Mouse (Mus musculus) MEL (cell line): ENCODE measurements around the gene Fev. TPM values are rescaled to one million over a fixed set of nuclear protein-coding genes. Genes with fewer than 3 reads are reported as not detected.

ENCODE experiments used
- DNase-seq: peaks from one replicate; pipeline ENCODE4 v3.0.0; 2011; ENCODE audit warnings: low read depth, low spot score
- H3K27ac ChIP-seq: 2 replicates; pipeline ENCODE4 v1.5.1; 2012; ENCODE audit warnings: low read depth, mild to moderate bottlenecking, control low read depth, low read length, moderate library complexity; ENCODE audit not compliant: control insufficient read depth
- H3K27me3 ChIP-seq, 2 experiments: fragments of 150-350 bp in 1 of 2; sonication (generic) in 1 of 2; 2 replicates each; pipeline ENCODE4 v1.6.1; 2012; ENCODE audit warnings: low read length in 2 of 2, mild to moderate bottlenecking in 2 of 2, improper control_type of control experiment in 1 of 2, moderate library complexity in 1 of 2; ENCODE audit not compliant: insufficient read depth in 2 of 2, control insufficient read depth in 1 of 2
- H3K36me3 ChIP-seq, 2 experiments: 2 replicates each; pipeline ENCODE4 v1.6.1; 2012 to 2014; ENCODE audit warnings: low read length in 2 of 2, improper control_type of control experiment in 1 of 2, inconsistent platforms in 1 of 2, mild to moderate bottlenecking in 1 of 2; ENCODE audit not compliant: insufficient read depth in 2 of 2, control insufficient read depth in 1 of 2
- H3K4me1 ChIP-seq, 2 experiments: fragments of 150-350 bp in 1 of 2; sonication (generic) in 1 of 2; 2 replicates each; pipeline ENCODE4 v1.6.1; 2012; ENCODE audit warnings: low read length in 2 of 2, improper control_type of control experiment in 1 of 2, mild to moderate bottlenecking in 1 of 2; ENCODE audit not compliant: insufficient read depth in 2 of 2, control insufficient read depth in 1 of 2
- H3K4me3 ChIP-seq, 2 experiments: fragments of 150-350 bp in 1 of 2; sonication (generic) in 1 of 2; 2 replicates each; pipeline ENCODE4 v1.5.1; 2012; ENCODE audit warnings: low read depth in 2 of 2, low read length in 2 of 2, mild to moderate bottlenecking in 2 of 2, moderate library complexity in 2 of 2, control low read depth in 1 of 2, improper control_type of control experiment in 1 of 2; ENCODE audit not compliant: control insufficient read depth in 1 of 2, insufficient read depth in 1 of 2
- H3K79me2 ChIP-seq: 2 replicates; pipeline ENCODE4 v1.6.1; 2012; ENCODE audit warnings: mild to moderate bottlenecking, low read length, moderate library complexity; ENCODE audit not compliant: control insufficient read depth, poor library complexity, insufficient read depth
- H3K9ac ChIP-seq: 2 replicates; pipeline ENCODE4 v1.6.1; 2012; ENCODE audit warnings: low read depth, mild to moderate bottlenecking, control low read depth, low read length, moderate library complexity; ENCODE audit not compliant: control insufficient read depth, poor library complexity, severe bottlenecking
- H3K9me3 ChIP-seq: fragments of 150-350 bp; sonication (generic); replicated peaks from 2 replicates; pipeline ENCODE4 v1.6.1; 2012; ENCODE audit warnings: mild to moderate bottlenecking, low read length, improper control_type of control experiment, moderate library complexity; ENCODE audit not compliant: insufficient read depth
- CHD2 ChIP-seq: IDR thresholded peaks from 2 replicates; pipeline ENCODE4 v1.6.1; 2011; ENCODE audit warnings: low read length, improper control_type of control experiment
- CTCF ChIP-seq, 3 experiments: IDR thresholded peaks in 2 of 3; conservative IDR thresholded peaks in 1 of 3; 2 replicates each; pipeline ENCODE4 v1.5.1; 2011 to 2012; ENCODE audit warnings: low read length in 3 of 3, low read depth in 2 of 3, mild to moderate bottlenecking in 2 of 3, improper control_type of control experiment in 1 of 3, inconsistent platforms in 1 of 3, mixed read lengths in 1 of 3, moderate library complexity in 1 of 3; ENCODE audit not compliant: control insufficient read depth in 1 of 3, insufficient read depth in 1 of 3, poor library complexity in 1 of 3, severe bottlenecking in 1 of 3
- E2F4 ChIP-seq: IDR thresholded peaks from 2 replicates; pipeline ENCODE4 v1.6.1; 2011; ENCODE audit warnings: low read depth, low read length, improper control_type of control experiment, borderline replicate concordance
- ETS1 ChIP-seq: IDR thresholded peaks from 2 replicates; pipeline ENCODE4 v1.6.1; 2012; ENCODE audit warnings: low read depth, mild to moderate bottlenecking, inconsistent platforms, low read length, improper control_type of control experiment, moderate library complexity
- GATA1 ChIP-seq: IDR thresholded peaks from 2 replicates; pipeline ENCODE4 v1.6.1; 2011; ENCODE audit warnings: low read depth, low read length, improper control_type of control experiment
- HCFC1 ChIP-seq: IDR thresholded peaks from 2 replicates; pipeline ENCODE4 v1.6.1; 2012; ENCODE audit warnings: low read depth, mild to moderate bottlenecking, inconsistent platforms, low read length, improper control_type of control experiment, moderate library complexity
- KAT2A ChIP-seq: conservative IDR thresholded peaks from 2 replicates; pipeline ENCODE4 v1.6.1; 2012; ENCODE audit warnings: low read depth, low read length, improper control_type of control experiment, inconsistent platforms
- MAFK ChIP-seq: IDR thresholded peaks from 2 replicates; pipeline ENCODE4 v1.6.1; 2011; ENCODE audit warnings: low read depth, mild to moderate bottlenecking, low read length, improper control_type of control experiment, borderline replicate concordance
- MAX ChIP-seq: IDR thresholded peaks from 2 replicates; pipeline ENCODE4 v1.6.1; 2011; ENCODE audit warnings: low read length, improper control_type of control experiment
- MEF2A ChIP-seq: IDR thresholded peaks from 2 replicates; pipeline ENCODE4 v1.6.1; 2014; ENCODE audit warnings: low read depth, mild to moderate bottlenecking, inconsistent platforms, low read length, improper control_type of control experiment; ENCODE audit not compliant: poor library complexity, insufficient replicate concordance, severe bottlenecking; ENCODE audit errors: extremely low read depth
- MXI1 ChIP-seq: IDR thresholded peaks from 2 replicates; pipeline ENCODE4 v1.6.1; 2011; ENCODE audit warnings: mild to moderate bottlenecking, low read depth, low read length, improper control_type of control experiment
- MYB ChIP-seq: IDR thresholded peaks from 2 replicates; pipeline ENCODE4 v1.6.1; 2011; ENCODE audit warnings: mild to moderate bottlenecking, low read depth, low read length, improper control_type of control experiment
- MYC ChIP-seq: IDR thresholded peaks from 2 replicates; pipeline ENCODE4 v1.6.1; 2011; ENCODE audit warnings: low read depth, mild to moderate bottlenecking, low read length, improper control_type of control experiment, moderate library complexity
- POLR2A ChIP-seq, 2 experiments: IDR thresholded peaks; 2 replicates each; pipeline ENCODE4 v1.6.1; 2011 to 2012; ENCODE audit warnings: low read length in 2 of 2, mild to moderate bottlenecking in 2 of 2, control low read depth in 1 of 2, improper control_type of control experiment in 1 of 2, low read depth in 1 of 2, moderate library complexity in 1 of 2; ENCODE audit not compliant: control insufficient read depth in 1 of 2, insufficient read depth in 1 of 2, poor library complexity in 1 of 2
- POLR2AphosphoS5 ChIP-seq: IDR thresholded peaks from 2 replicates; pipeline ENCODE4 v1.6.1; 2012; ENCODE audit warnings: low read depth, borderline replicate concordance, mild to moderate bottlenecking, inconsistent platforms, low read length, moderate library complexity, mixed read lengths
- RAD21 ChIP-seq: IDR thresholded peaks from 2 replicates; pipeline ENCODE4 v1.6.1; 2011; ENCODE audit warnings: mild to moderate bottlenecking, low read depth, low read length, improper control_type of control experiment
- RCOR1 ChIP-seq: IDR thresholded peaks from 2 replicates; pipeline ENCODE4 v1.6.1; 2012; ENCODE audit warnings: low read depth, mild to moderate bottlenecking, inconsistent platforms, low read length, improper control_type of control experiment
- SMC3 ChIP-seq: IDR thresholded peaks from 2 replicates; pipeline ENCODE4 v1.6.1; 2011; ENCODE audit warnings: low read depth, low read length, improper control_type of control experiment
- TBP ChIP-seq: IDR thresholded peaks from 2 replicates; pipeline ENCODE4 v1.8.0; 2011; ENCODE audit warnings: low read depth, low read length, improper control_type of control experiment
- USF2 ChIP-seq, 2 experiments: IDR thresholded peaks; 2 replicates each; pipeline ENCODE4 v1.6.1; 2011 to 2012; ENCODE audit warnings: improper control_type of control experiment in 2 of 2, low read length in 2 of 2, borderline replicate concordance in 1 of 2, inconsistent platforms in 1 of 2, low read depth in 1 of 2, mild to moderate bottlenecking in 1 of 2; ENCODE audit not compliant: insufficient read depth in 1 of 2
- ZC3H11A ChIP-seq: IDR thresholded peaks from 2 replicates; pipeline ENCODE4 v1.6.1; 2012; ENCODE audit warnings: low read depth, mild to moderate bottlenecking, inconsistent platforms, low read length, improper control_type of control experiment
- ZNF384 ChIP-seq: IDR thresholded peaks from 2 replicates; pipeline ENCODE4 v1.6.1; 2012; ENCODE audit warnings: low read depth, mild to moderate bottlenecking, inconsistent platforms, low read length, improper control_type of control experiment
- polyA plus RNA-seq, 2 experiments: library from polyadenylated mRNA; stranded (reverse) in 1 of 2; unstranded in 1 of 2; fragments of >175 nt in 1 of 2; fragments of >200 nt in 1 of 2; gene quantifications; 2 replicates each; pipeline versions ENCODE4 v1.2.1 to v1.2.4; 2012; ENCODE audit warnings: low replicate concordance in 2 of 2, low read depth in 1 of 2; ENCODE audit not compliant: insufficient read length in 2 of 2, insufficient read depth in 1 of 2, missing spikeins in 1 of 2
- total RNA-seq: library from RNA; depleted of rRNA; stranded (reverse); fragments of 300-350 nt; gene quantifications from 2 replicates; pipeline ENCODE4 v1.2.3, GENCODE M21; 2012

Gene Fev
- total and polyA plus RNA-seq, 3 experiments, result not detected

GRCm38 (mm10) chr1:74858805-74859204 is 26.4 kb downstream of the Fev start:
- no peak overlapping the region for H3K4me3 ChIP-seq
- H3K79me2 ChIP-seq, result no peaks in the 10 kb centered on the region
- H3K9me3 ChIP-seq, result no peaks in the 10 kb centered on the region
- H3K27me3 ChIP-seq, result no peaks in the 10 kb centered on the region
- H3K4me1 ChIP-seq, result no peaks in the 10 kb centered on the region
- no peaks in the 10 kb centered on the region for H3K36me3 ChIP-seq
- TF ChIP-seq E2F4 (no peak), CTCF (IDR thresholded peaks at IDR 0.05 in 2 of 3, conservative IDR thresholded peaks at IDR 0.05 in 1 of 3; ENCODE audit: control insufficient read depth in 1 of 3, insufficient read depth in 1 of 3, low read depth in 2 of 3, low read length in 3 of 3, poor library complexity in 1 of 3, severe bottlenecking in 1 of 3) (no peak), MAFK (no peak), MAX (no peak), RAD21 (no peak), USF2 (IDR thresholded peaks at IDR 0.05; ENCODE audit: borderline replicate concordance in 1 of 2, insufficient read depth in 1 of 2, low read depth in 1 of 2, low read length in 2 of 2) (no peak), ZC3H11A (no peak), CHD2 (no peak), MXI1 (no peak), POLR2AphosphoS5 (no peak), MEF2A (no peak), ETS1 (no peak), MYB (no peak)
- DNase-seq, result no peak
- H3K27ac ChIP-seq, result no peak overlapping the region
- H3K9ac ChIP-seq, result no peak overlapping the region

GRCm38 (mm10) chr1:74858171-74858719 is 27.0 kb downstream of the Fev start:
- Histone ChIP-seq H3K36me3 (no peaks in the 10 kb centered on the region), H3K79me2 (no peaks in the 10 kb centered on the region), H3K27ac (no peak overlapping the region), H3K4me1 (no peaks in the 10 kb centered on the region)
- DNase-seq, result peak; percentile 16
- TF ChIP-seq CHD2 (no peak), HCFC1 (no peak), MAFK (no peak), ZNF384 (no peak), USF2 (IDR thresholded peaks at IDR 0.05; ENCODE audit: borderline replicate concordance in 1 of 2, insufficient read depth in 1 of 2, low read depth in 1 of 2, low read length in 2 of 2) (no peak), POLR2AphosphoS5 (no peak), KAT2A (no peak), SMC3 (no peak), MEF2A (no peak), GATA1 (no peak), ZC3H11A (no peak), MYC (no peak), TBP (no peak), POLR2A (IDR thresholded peaks at IDR 0.05; ENCODE audit: control insufficient read depth in 1 of 2, insufficient read depth in 1 of 2, low read depth in 1 of 2, low read length in 2 of 2, poor library complexity in 1 of 2) (no peak), RCOR1 (no peak)
- TF ChIP-seq, all 39 proteins: peak for 0
- Histone ChIP-seq H3K9me3 (no peaks in the 10 kb centered on the region), H3K9ac (no peak overlapping the region), H3K4me3 (no peak overlapping the region), H3K27me3 (no peaks in the 10 kb centered on the region)
